In genomic region chr7:19179936-19180335, GRCm38 (mm10) we compare ENCODE assay signal across 9 mouse cellular contexts. TPM values are rescaled to one million over a fixed set of nuclear protein-coding genes. Genes with fewer than 3 reads are reported as not detected.
DNase-seq lines count a peak whose midpoint lies in the region; ATAC-seq and TF ChIP-seq lines count a peak whose summit lies in the region.
"Had no signal": no experiment of that assay in that cellular context is flagged by ENCODE, and none has a peak within 500 bp of the region (broad histone marks: within the 10 kb centered on the region; RNA-seq: fewer than 3 reads in every experiment).

No protein-coding gene starts in this region.

- 44% methylated on average over 6 of the region's 6 CpGs for WGBS in forebrain, embryonic 12.5 days
- 35% methylated on average over 6 of the region's 6 CpGs for WGBS in forebrain, embryonic 11.5 days
- 39% methylated on average over 6 of the region's 6 CpGs for WGBS in limb, embryonic 13.5 days

- TF ChIP-seq CTCF in testis, adult 2 months (IDR thresholded peaks at IDR 0.05; ENCODE audit: control insufficient read depth, insufficient read depth, insufficient replicate concordance, low read depth, low read length) = no peak

- peak overlapping the region; percentile 30; the same call in 1 of the 2 replicates for H3K4me3 ChIP-seq in forebrain, embryonic 12.5 days (replicated peaks)
- no peak overlapping the region for H3K4me3 ChIP-seq in forebrain, embryonic 11.5 days (ENCODE audit: low read depth, low read length)
- peak overlapping the region; percentile 79 for H3K4me3 ChIP-seq in testis, adult 2 months (ENCODE audit: control insufficient read depth, low read depth, low read length)
- peak overlapping the region; percentile 36; the same call in 1 of the 2 replicates for H3K4me3 ChIP-seq in limb, embryonic 13.5 days

- H3K9ac ChIP-seq in forebrain, embryonic 12.5 days = no peak overlapping the region
- H3K9ac ChIP-seq in forebrain, embryonic 11.5 days (ENCODE audit: low read length) = no peak overlapping the region
- H3K9ac ChIP-seq in limb, embryonic 13.5 days = no peak overlapping the region

- no peak for TF ChIP-seq POLR2A in testis, adult 2 months (IDR thresholded peaks at IDR 0.05; ENCODE audit: control insufficient read depth, low read depth, low read length)

- no peak overlapping the region for H3K27ac ChIP-seq in forebrain, embryonic 12.5 days
- no peak overlapping the region for H3K27ac ChIP-seq in forebrain, embryonic 11.5 days (ENCODE audit: low read depth, low read length)
- H3K27ac ChIP-seq in testis, adult 2 months (ENCODE audit: control insufficient read depth, insufficient read depth, low read depth, low read length) = no peak overlapping the region
- H3K27ac ChIP-seq in limb, embryonic 13.5 days = no peak overlapping the region

- H3K4me1 ChIP-seq in forebrain, embryonic 12.5 days = peaks cover 65% of the 10 kb centered on the region
- H3K4me1 ChIP-seq in forebrain, embryonic 11.5 days (replicated peaks; ENCODE audit: control insufficient read depth, insufficient read depth, low read length) = peaks cover 8% of the 10 kb centered on the region
- H3K4me1 ChIP-seq in testis, adult 2 months (ENCODE audit: control insufficient read depth, insufficient read depth, low read length) = peaks cover 41% of the 10 kb centered on the region
- H3K4me1 ChIP-seq in limb, embryonic 13.5 days = peaks cover 36% of the 10 kb centered on the region

- intact Hi-C loops in left cerebral cortex, postnatal 10 days (cut with DNase I) = no loop called here

- peaks cover 60% of the 10 kb centered on the region for H3K27me3 ChIP-seq in forebrain, embryonic 12.5 days
- peaks cover 48% of the 10 kb centered on the region for H3K27me3 ChIP-seq in forebrain, embryonic 11.5 days (ENCODE audit: control insufficient read depth, insufficient read depth, low read length)
- peaks cover 7% of the 10 kb centered on the region for H3K27me3 ChIP-seq in testis, adult 2 months (ENCODE audit: control insufficient read depth, insufficient read depth, low read length)
- H3K27me3 ChIP-seq in limb, embryonic 13.5 days = peaks cover 62% of the 10 kb centered on the region
- no peaks in the 10 kb centered on the region for H3K27me3 ChIP-seq in splenic B cell, adult 2 months (ENCODE audit: control insufficient read depth, insufficient read depth, low read length, poor library complexity, severe bottlenecking)

- DNase-seq in forebrain, embryonic 11.5 days (ENCODE audit: low spot score) = no peak
- DNase-seq in testis, postnatal 14 days (ENCODE audit: low spot score) = no peak
- DNase-seq in splenic B cell, adult 2 months (ENCODE audit: low read depth, low spot score) = peak; percentile 36
- DNase-seq in left cerebral cortex, postnatal 10 days (ENCODE audit: extremely low spot score in 1 of 2, low spot score in 2 of 2) = no peak
- DNase-seq in embryo, embryonic 9.5 days (ENCODE audit: extremely low spot score) = no peak
- DNase-seq: thymus, adult 18-20 months had no signal

- H3K9me3 ChIP-seq in forebrain, embryonic 12.5 days = no peaks in the 10 kb centered on the region
- H3K9me3 ChIP-seq in forebrain, embryonic 11.5 days (ENCODE audit: control insufficient read depth, low read length) = no peaks in the 10 kb centered on the region
- H3K9me3 ChIP-seq in limb, embryonic 13.5 days = peaks cover 7% of the 10 kb centered on the region

- ATAC-seq in forebrain, embryonic 12.5 days (ENCODE audit: low FRiP score) = no peak
- ATAC-seq in forebrain, embryonic 11.5 days (replicated peaks; ENCODE audit: low FRiP score) = no peak
- ATAC-seq in limb, embryonic 13.5 days (ENCODE audit: low FRiP score, low read depth) = no peak

- H3K4me2 ChIP-seq in forebrain, embryonic 12.5 days = no peak overlapping the region
- H3K4me2 ChIP-seq in forebrain, embryonic 11.5 days (ENCODE audit: low read depth, low read length, severe bottlenecking) = no peak overlapping the region; the same call in 1 of the 2 replicates
- H3K4me2 ChIP-seq in limb, embryonic 13.5 days (replicated peaks) = peak overlapping the region; percentile 59

- H3K36me3 ChIP-seq in forebrain, embryonic 12.5 days (replicated peaks) = 0 out of 2 replicates have a peak, but pooled peaks cover 4% of the 10 kb centered on the region
- H3K36me3 ChIP-seq in forebrain, embryonic 11.5 days (ENCODE audit: control insufficient read depth, insufficient read depth, low read length) = no peaks in the 10 kb centered on the region
- H3K36me3 ChIP-seq in testis, adult 2 months (ENCODE audit: control insufficient read depth, insufficient read depth, low read length) = no peaks in the 10 kb centered on the region
- peaks cover 9% of the 10 kb centered on the region; the same call in 1 of the 2 replicates for H3K36me3 ChIP-seq in limb, embryonic 13.5 days
- H3K36me3 ChIP-seq in splenic B cell, adult 2 months (ENCODE audit: control insufficient read depth, insufficient read depth, low read length, poor library complexity, severe bottlenecking) = no peaks in the 10 kb centered on the region

RNA-seq across cellular contexts. Expression of gene Eml2, which starts 3.7 kb away (rescaled TPM):
- polyA plus RNA-seq in forebrain, embryonic 12.5 days (2016; fragmentation: Nextera tagmentation; extraction: Ambion mirVana) = 5.8 and 6.5 TPM in 2 replicates
- 2.0 and 2.1 TPM in 2 replicates for polyA plus RNA-seq in forebrain, embryonic 11.5 days (2014; fragmentation: Nextera tagmentation; extraction: Ambion mirVana)
- polyA plus RNA-seq in testis, adult 2 months (2012; rRNA removed) = 11.1 and 12.9 TPM in 2 replicates
- 5.2 and 5.5 TPM in 2 replicates for polyA plus RNA-seq in limb, embryonic 13.5 days (2015; fragmentation: Nextera tagmentation; extraction: Ambion mirVana)
- 100 to 1,000 TPM; 202 to 211 TPM for total RNA-seq in left cerebral cortex, postnatal 10 days (2021)

RNA-seq across cellular contexts. Expression of gene Gipr, which starts 14.0 kb away (rescaled TPM):
- 1.1 and 1.3 TPM in 2 replicates for polyA plus RNA-seq in forebrain, embryonic 12.5 days (2016; fragmentation: Nextera tagmentation; extraction: Ambion mirVana)
- 0.56 and 0.75 TPM in 2 replicates for polyA plus RNA-seq in forebrain, embryonic 11.5 days (2014; fragmentation: Nextera tagmentation; extraction: Ambion mirVana)
- 20.9 and 24.3 TPM in 2 replicates for polyA plus RNA-seq in testis, adult 2 months (2012; rRNA removed)
- polyA plus RNA-seq in limb, embryonic 13.5 days (2015; fragmentation: Nextera tagmentation; extraction: Ambion mirVana) = 0.29 and 0.41 TPM in 2 replicates
- total RNA-seq in left cerebral cortex, postnatal 10 days (2021) = 1 to 10 TPM; 4.7 to 4.8 TPM

RNA-seq across cellular contexts. Expression of gene Snrpd2, which starts 30.4 kb away (rescaled TPM):
- 148 and 153 TPM in 2 replicates for polyA plus RNA-seq in forebrain, embryonic 12.5 days (2016; fragmentation: Nextera tagmentation; extraction: Ambion mirVana)
- 154 and 158 TPM in 2 replicates for polyA plus RNA-seq in forebrain, embryonic 11.5 days (2014; fragmentation: Nextera tagmentation; extraction: Ambion mirVana)
- polyA plus RNA-seq in testis, adult 2 months (2012; rRNA removed) = 135 and 140 TPM in 2 replicates
- 146 and 149 TPM in 2 replicates for polyA plus RNA-seq in limb, embryonic 13.5 days (2015; fragmentation: Nextera tagmentation; extraction: Ambion mirVana)
- 10 to 100 TPM; 99.2 to 99.9 TPM for total RNA-seq in left cerebral cortex, postnatal 10 days (2021)

RNA-seq across cellular contexts. Expression of gene Qpctl, which starts 30.8 kb away (rescaled TPM):
- polyA plus RNA-seq in forebrain, embryonic 12.5 days (2016; fragmentation: Nextera tagmentation; extraction: Ambion mirVana) = 14.4 and 14.7 TPM in 2 replicates
- 13.8 and 13.9 TPM in 2 replicates for polyA plus RNA-seq in forebrain, embryonic 11.5 days (2014; fragmentation: Nextera tagmentation; extraction: Ambion mirVana)
- 12.7 and 13.5 TPM in 2 replicates for polyA plus RNA-seq in testis, adult 2 months (2012; rRNA removed)
- polyA plus RNA-seq in limb, embryonic 13.5 days (2015; fragmentation: Nextera tagmentation; extraction: Ambion mirVana) = 17.1 and 18.1 TPM in 2 replicates
- 10 to 100 TPM; 22.6 to 23.1 TPM for total RNA-seq in left cerebral cortex, postnatal 10 days (2021)

RNA-seq across cellular contexts. Expression of gene Gpr4, which starts 32.4 kb away (rescaled TPM):
- polyA plus RNA-seq in forebrain, embryonic 12.5 days (2016; fragmentation: Nextera tagmentation; extraction: Ambion mirVana) = 1.6 and 1.7 TPM in 2 replicates
- polyA plus RNA-seq in forebrain, embryonic 11.5 days (2014; fragmentation: Nextera tagmentation; extraction: Ambion mirVana) = 1.6 and 2.5 TPM in 2 replicates
- polyA plus RNA-seq in testis, adult 2 months (2012; rRNA removed) = 9.5 and 16.2 TPM in 2 replicates
- polyA plus RNA-seq in limb, embryonic 13.5 days (2015; fragmentation: Nextera tagmentation; extraction: Ambion mirVana) = 4.6 and 6.2 TPM in 2 replicates
- total RNA-seq in left cerebral cortex, postnatal 10 days (2021) = 1 to 10 TPM; 4.8 to 5.0 TPM
